Mouse (Mus musculus) midbrain, embryonic 11.5 days (tissue): ENCODE measurements around the gene Selenov. TPM values are rescaled to one million over a fixed set of nuclear protein-coding genes. Genes with fewer than 3 reads are reported as not detected.

Experiments used
- ATAC-seq: fragments of 200-750 bp; cut with Nextera tagmentation; 2 replicates; pipeline ENCODE4 v1.8.0; 2017; ENCODE audit warnings: moderate TSS enrichment, moderate library complexity; ENCODE audit not compliant: low FRiP score
- DNase-seq: peaks from one replicate; pipeline ENCODE4 v3.0.0; 2015; ENCODE audit warnings: low spot score; ENCODE audit errors: missing footprints
- H3K27ac ChIP-seq: fragments of 300-500 bp; sonication (generic); 2 replicates; pipeline ENCODE4 v1.5.1; 2014; ENCODE audit warnings: low read depth, low read length
- H3K27me3 ChIP-seq: fragments of 300-500 bp; sonication (generic); 2 replicates; pipeline ENCODE4 v1.6.1; 2014; ENCODE audit warnings: mild to moderate bottlenecking, low read length, moderate library complexity, mixed read lengths; ENCODE audit not compliant: control insufficient read depth, insufficient read depth
- H3K36me3 ChIP-seq: fragments of 300-500 bp; sonication (generic); 2 replicates; pipeline ENCODE4 v1.6.1; 2014; ENCODE audit warnings: mild to moderate bottlenecking, low read length, moderate library complexity, mixed read lengths; ENCODE audit not compliant: control insufficient read depth, insufficient read depth
- H3K4me1 ChIP-seq: fragments of 300-500 bp; sonication (generic); 2 replicates; pipeline ENCODE4 v1.6.1; 2014; ENCODE audit warnings: low read length; ENCODE audit not compliant: control insufficient read depth, insufficient read depth
- H3K4me2 ChIP-seq: fragments of 300-500 bp; sonication (generic); 2 replicates; pipeline ENCODE4 v1.6.1; 2014; ENCODE audit warnings: mild to moderate bottlenecking, moderate library complexity
- H3K4me3 ChIP-seq: fragments of 300-500 bp; sonication (generic); 2 replicates; pipeline ENCODE4 v1.5.1; 2014; ENCODE audit warnings: low read depth, low read length
- H3K9ac ChIP-seq: fragments of 300-500 bp; sonication (generic); 2 replicates; pipeline ENCODE4 v1.6.1; 2014; ENCODE audit warnings: low read length
- H3K9me3 ChIP-seq: fragments of 300-500 bp; sonication (generic); 2 replicates; pipeline ENCODE4 v1.6.1; 2016; ENCODE audit warnings: low read length; ENCODE audit not compliant: control insufficient read depth
- WGBS: fragments of 180-500 bp; shearing (Covaris S2); extraction: QIAGEN DNeasy Blood & Tissue Kit; methylation state at CpG from one replicate; pipeline ENCODE4 v1.1.7; 2014; 5-methylcytosine and 5-hydroxymethylcytosine counted together
- polyA plus RNA-seq: library from polyadenylated mRNA; unstranded; fragments of >200 nt; fragmentation: Nextera tagmentation; extraction: Ambion mirVana; gene quantifications from 2 replicates; pipeline ENCODE4 v1.2.1, GENCODE M21; 2014

The Selenov gene
- polyA plus RNA-seq, 1 experiment from 2014 or later: 0.48 TPM

GRCm38 (mm10) chr7:28271761-28272160, 19.2 kb downstream of the Selenov start:
- DNase-seq (no peak), ATAC-seq (no peak)
- peaks cover 8% of the 10 kb centered on the region; the same call in 1 of the 2 replicates for H3K36me3 ChIP-seq
- no peaks in the 10 kb centered on the region for H3K27me3 ChIP-seq
- no peak overlapping the region for H3K4me3 ChIP-seq
- no peaks in the 10 kb centered on the region; the same call in 1 of the 2 replicates for H3K9me3 ChIP-seq
- H3K4me1 ChIP-seq: 0 out of 2 replicates have a peak, but pooled peaks cover 6% of the 10 kb centered on the region
- no peak overlapping the region for H3K9ac ChIP-seq
- H3K27ac ChIP-seq: no peak overlapping the region
- 70% methylated on average over 3 of the region's 3 CpGs for WGBS
- no peak overlapping the region for H3K4me2 ChIP-seq

GRCm38 (mm10) chr7:28269355-28269754, 21.6 kb downstream of the Selenov start:
- 0 out of 2 replicates have a peak, but pooled peaks cover 6% of the 10 kb centered on the region for H3K4me1 ChIP-seq
- H3K4me2 ChIP-seq: no peak overlapping the region
- no peak overlapping the region for H3K9ac ChIP-seq
- ATAC-seq: no peak
- no peak overlapping the region for H3K4me3 ChIP-seq
- peaks cover 8% of the 10 kb centered on the region; the same call in 1 of the 2 replicates for H3K36me3 ChIP-seq
- no peak overlapping the region for H3K27ac ChIP-seq
- DNase-seq: no peak
- no peaks in the 10 kb centered on the region for H3K27me3 ChIP-seq
- no peaks in the 10 kb centered on the region; the same call in 1 of the 2 replicates for H3K9me3 ChIP-seq
- WGBS: 96% methylated on average over 12 of the region's 12 CpGs

GRCm38 (mm10) chr7:28268576-28268975, 22.4 kb downstream of the Selenov start:
- H3K9ac ChIP-seq: peak overlapping the region; percentile 98
- peak overlapping the region; percentile 93 for H3K4me3 ChIP-seq
- peak overlapping the region; percentile 64 for H3K4me2 ChIP-seq
- H3K27ac ChIP-seq: no peak overlapping the region
- DNase-seq (peak; percentile 87), ATAC-seq (no peak)
- H3K36me3 ChIP-seq: peaks cover 8% of the 10 kb centered on the region; the same call in 1 of the 2 replicates
- H3K9me3 ChIP-seq: no peaks in the 10 kb centered on the region; the same call in 1 of the 2 replicates
- H3K27me3 ChIP-seq: no peaks in the 10 kb centered on the region
- H3K4me1 ChIP-seq: 0 out of 2 replicates have a peak, but pooled peaks cover 6% of the 10 kb centered on the region
- WGBS: 29% methylated on average over 16 of the region's 16 CpGs

GRCm38 (mm10) chr7:28268042-28268531, 22.9 kb downstream of the Selenov start:
- DNase-seq (peak; percentile 90), ATAC-seq (peak; percentile 71)
- 0 out of 2 replicates have a peak, but pooled peaks cover 6% of the 10 kb centered on the region for H3K4me1 ChIP-seq
- H3K36me3 ChIP-seq: peaks cover 8% of the 10 kb centered on the region; the same call in 1 of the 2 replicates
- no peaks in the 10 kb centered on the region for H3K27me3 ChIP-seq
- H3K9me3 ChIP-seq: no peaks in the 10 kb centered on the region; the same call in 1 of the 2 replicates
- peak overlapping the region; percentile 86 for H3K27ac ChIP-seq
- H3K4me2 ChIP-seq: peak overlapping the region; percentile 64
- H3K4me3 ChIP-seq: peak overlapping the region; percentile 93
- under 1% methylated on average over 52 of the region's 62 CpGs for WGBS
- peak overlapping the region; percentile 98 for H3K9ac ChIP-seq

- H3K9me3 ChIP-seq: no peaks in the 10 kb centered on the region; the same call in 1 of the 2 replicates
- H3K4me2 ChIP-seq: peak within 1 kb of the TSS; percentile 64
- ATAC-seq (peak; percentile 92), DNase-seq (peak; percentile 98)
- peaks cover 8% of the 10 kb centered on the region; the same call in 1 of the 2 replicates for H3K36me3 ChIP-seq
- H3K4me3 ChIP-seq: peak within 1 kb of the TSS; percentile 93
- WGBS: 7% methylated on average over 56 of the region's 57 CpGs
- 0 out of 2 replicates have a peak, but pooled peaks cover 6% of the 10 kb centered on the region for H3K4me1 ChIP-seq
- no peaks in the 10 kb centered on the region for H3K27me3 ChIP-seq
- peak within 1 kb of the TSS; percentile 98 for H3K9ac ChIP-seq
- H3K27ac ChIP-seq: peak within 1 kb of the TSS; percentile 86
Measured at GRCm38 (mm10) chr7:28267129-28268041, 23.6 kb downstream of the Selenov start, which contains the start of gene Eid2. Eid2 (plus strand) TSS chr7:28267881.

GRCm38 (mm10) chr7:28265391-28265790, 25.6 kb downstream of the Selenov start:
- H3K9ac ChIP-seq: no peak overlapping the region
- WGBS: 93% methylated on average over 13 of the region's 13 CpGs

GRCm38 (mm10) chr7:28263786-28264185, 27.2 kb downstream of the Selenov start:
- Histone ChIP-seq H3K27ac (no peak overlapping the region), H3K4me3 (no peak overlapping the region), H3K9me3 (no peaks in the 10 kb centered on the region), H3K27me3 (no peaks in the 10 kb centered on the region), H3K36me3 (no peaks in the 10 kb centered on the region), H3K4me2 (no peak overlapping the region), H3K4me1 (0 out of 2 replicates have a peak, but pooled peaks cover 5% of the 10 kb centered on the region), H3K9ac (no peak overlapping the region)
- DNase-seq: peak; percentile 92
- ATAC-seq: no peak
- WGBS: 8% methylated on average over 15 of the region's 15 CpGs

More at GRCm38 (mm10) chr7:28265391-28265790, 25.6 kb downstream of the Selenov start:
- Histone ChIP-seq H3K9me3 (no peaks in the 10 kb centered on the region; the same call in 1 of the 2 replicates), H3K4me2 (no peak overlapping the region), H3K27me3 (no peaks in the 10 kb centered on the region), H3K4me3 (no peak overlapping the region), H3K4me1 (0 out of 2 replicates have a peak, but pooled peaks cover 6% of the 10 kb centered on the region), H3K27ac (no peak overlapping the region), H3K36me3 (peaks cover 3% of the 10 kb centered on the region; the same call in 1 of the 2 replicates)
- DNase-seq: no peak
- ATAC-seq: no peak

GRCm38 (mm10) chr7:28262861-28263260, 28.1 kb downstream of the Selenov start:
- H3K4me3 ChIP-seq: no peak overlapping the region
- no peak overlapping the region for H3K9ac ChIP-seq
- no peak for DNase-seq
- no peaks in the 10 kb centered on the region for H3K4me1 ChIP-seq
- no peaks in the 10 kb centered on the region for H3K27me3 ChIP-seq
- 48% methylated on average over 5 of the region's 5 CpGs for WGBS
- no peaks in the 10 kb centered on the region for H3K36me3 ChIP-seq
- H3K9me3 ChIP-seq: no peaks in the 10 kb centered on the region
- H3K27ac ChIP-seq: no peak overlapping the region
- H3K4me2 ChIP-seq: no peak overlapping the region
- no peak for ATAC-seq
